Mouse (Mus musculus) lung, postnatal 0 days (tissue): ENCODE measurements around the gene Dhps.

ENCODE experiments used
- CTCF ChIP-seq: IDR thresholded peaks from 2 replicates; pipeline ENCODE4 v1.5.1; 2016; ENCODE audit warnings: antibody characterized with exemption, mild to moderate bottlenecking
- EP300 ChIP-seq: IDR thresholded peaks from 2 replicates; pipeline ENCODE4 v1.6.1; 2016; ENCODE audit warnings: antibody characterized with exemption, mild to moderate bottlenecking, control low read depth

DNA sequence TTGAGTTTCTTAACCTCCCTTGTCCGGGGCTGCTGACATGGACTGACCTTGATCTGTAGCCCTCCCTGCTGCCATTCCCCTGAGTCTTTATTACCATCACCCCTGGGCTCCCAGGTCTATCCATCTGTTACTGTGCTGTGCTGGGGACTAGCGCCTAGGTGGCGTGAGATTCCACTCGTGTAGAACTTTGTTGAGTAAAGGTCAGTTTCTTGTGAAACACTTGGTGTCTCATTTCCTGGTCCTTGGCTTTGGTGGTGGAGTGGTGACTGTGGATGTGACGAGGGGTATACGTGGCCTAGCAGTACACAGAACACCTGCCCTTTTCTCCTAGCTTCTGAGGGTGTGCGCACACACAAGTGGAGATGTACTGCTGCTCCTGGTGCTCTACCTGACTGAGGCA lies 14.2 kb upstream of the Dhps start:
- TF ChIP-seq EP300 (no peak), CTCF (no peak)
